Mouse (Mus musculus) kidney, postnatal 36 days (tissue): ENCODE results near the gene Doc2b.
"Not testable (repeated sequence)": the region's sequence is repeated elsewhere in the genome, so short reads cannot be mapped to it uniquely, and the experiment has no call there.

Source experiments
- DNase-seq, 2 experiments: peaks; one replicate each; pipeline ENCODE4 v3.0.0; 2021 to 2022; ENCODE audit warnings: mixed read lengths in 2 of 2

The Doc2b gene

GRCm38 (mm10) chr11:75735462-75736252 is 60.2 kb downstream of the Doc2b start:
- DNase-seq: no peak

- peak; percentile 59 to 83 for DNase-seq
These were observed 62.5 kb downstream of the Doc2b start for GRCm38 (mm10) chr11:75733227-75733940.

- DNase-seq: peak; percentile 94
These were observed 63.2 kb downstream of the Doc2b start, which contains the start of gene Ywhae for GRCm38 (mm10) chr11:75732434-75733226. Ywhae (plus strand) TSS chr11:75732869.

GRCm38 (mm10) chr11:75727659-75728058 is 68.2 kb downstream of the Doc2b start:
- DNase-seq: not testable (repeated sequence)

GRCm38 (mm10) chr11:75727168-75727567 is 68.7 kb downstream of the Doc2b start:
- no peak for DNase-seq

- DNase-seq: no peak
These were observed 73.5 kb downstream of the Doc2b start for GRCm38 (mm10) chr11:75722339-75722738.
